Mouse (Mus musculus): ENCODE results near the gene Pold1. TPM values are rescaled to one million over a fixed set of nuclear protein-coding genes. Genes with fewer than 3 reads are reported as not detected.

Pold1 gene
- total RNA-seq, 2 experiments from 2014 or later, result 90.8 to 214 TPM

GRCm38 (mm10) chr7:44584265-44584804 lies 35.7 kb upstream of the Pold1 start:
- no peak for ATAC-seq (replicated peaks; ENCODE audit: low FRiP score, low TSS enrichment, poor library complexity, severe bottlenecking)

- no peak for ATAC-seq (replicated peaks; ENCODE audit: low FRiP score, low TSS enrichment, poor library complexity, severe bottlenecking)
Measured at GRCm38 (mm10) chr7:44583146-44583545, 34.5 kb upstream of the Pold1 start.

- no peak for ATAC-seq (replicated peaks; ENCODE audit: low FRiP score, low TSS enrichment, poor library complexity, severe bottlenecking)
Measured at GRCm38 (mm10) chr7:44582709-44583108, 34.1 kb upstream of the Pold1 start.

- ATAC-seq (replicated peaks; ENCODE audit: low FRiP score, low TSS enrichment, poor library complexity, severe bottlenecking), result no peak
Measured at GRCm38 (mm10) chr7:44581637-44582036, 33.0 kb upstream of the Pold1 start.

GRCm38 (mm10) chr7:44576333-44576844 lies 27.7 kb upstream of the Pold1 start:
- 0 out of 2 replicates have a peak, but pooled peaks have one; percentile 44 for ATAC-seq (replicated peaks; ENCODE audit: low FRiP score, low TSS enrichment, poor library complexity, severe bottlenecking)

GRCm38 (mm10) chr7:44572956-44573484 lies 24.4 kb upstream of the Pold1 start:
- no peak for ATAC-seq (replicated peaks; ENCODE audit: low FRiP score, low TSS enrichment, poor library complexity, severe bottlenecking)

GRCm38 (mm10) chr7:44572213-44572701 lies 23.6 kb upstream of the Pold1 start, which contains the start of gene Napsa:
Gene Napsa (plus strand): TSS chr7:44572380.
- 0 out of 2 replicates have a peak, but pooled peaks have one; percentile 50 for ATAC-seq (replicated peaks; ENCODE audit: low FRiP score, low TSS enrichment, poor library complexity, severe bottlenecking)

GRCm38 (mm10) chr7:44571811-44572210 lies 23.2 kb upstream of the Pold1 start:
- no peak for ATAC-seq (replicated peaks; ENCODE audit: low FRiP score, low TSS enrichment, poor library complexity, severe bottlenecking)

GRCm38 (mm10) chr7:44570989-44571388 lies 22.3 kb upstream of the Pold1 start:
- no peak for ATAC-seq (replicated peaks; ENCODE audit: low FRiP score, low TSS enrichment, poor library complexity, severe bottlenecking)

- ATAC-seq (replicated peaks; ENCODE audit: low FRiP score, low TSS enrichment, poor library complexity, severe bottlenecking), result no peak
Measured at GRCm38 (mm10) chr7:44568803-44569202, 20.2 kb upstream of the Pold1 start.

- ATAC-seq (replicated peaks; ENCODE audit: low FRiP score, low TSS enrichment, poor library complexity, severe bottlenecking), result no peak
Measured at GRCm38 (mm10) chr7:44565414-44565813, 16.8 kb upstream of the Pold1 start.

- no peak for ATAC-seq (replicated peaks; ENCODE audit: low FRiP score, low TSS enrichment, poor library complexity, severe bottlenecking)
Measured at GRCm38 (mm10) chr7:44564486-44564885, 15.8 kb upstream of the Pold1 start.

- ATAC-seq (replicated peaks; ENCODE audit: low FRiP score, low TSS enrichment, poor library complexity, severe bottlenecking), result no peak
Measured at GRCm38 (mm10) chr7:44563284-44563683, 14.6 kb upstream of the Pold1 start.

- ATAC-seq (replicated peaks; ENCODE audit: low FRiP score, low TSS enrichment, poor library complexity, severe bottlenecking), result peak; percentile 78
Measured at GRCm38 (mm10) chr7:44560435-44561400, 12.1 kb upstream of the Pold1 start.

- no peak for ATAC-seq (replicated peaks; ENCODE audit: low FRiP score, low TSS enrichment, poor library complexity, severe bottlenecking)
Measured at GRCm38 (mm10) chr7:44557629-44558028, 9.0 kb upstream of the Pold1 start.

GRCm38 (mm10) chr7:44553826-44554225 lies 5.2 kb upstream of the Pold1 start, which contains the start of gene Nr1h2:
Gene Nr1h2 (minus strand): TSS chr7:44553951.
- peak; percentile 79 for ATAC-seq (replicated peaks; ENCODE audit: low FRiP score, low TSS enrichment, poor library complexity, severe bottlenecking)

GRCm38 (mm10) chr7:44553196-44553764 lies 4.6 kb upstream of the Pold1 start:
- peak; percentile 60 for ATAC-seq (replicated peaks; ENCODE audit: low FRiP score, low TSS enrichment, poor library complexity, severe bottlenecking)

GRCm38 (mm10) chr7:44552141-44552908 lies 3.7 kb upstream of the Pold1 start:
- no peak for ATAC-seq (replicated peaks; ENCODE audit: low FRiP score, low TSS enrichment, poor library complexity, severe bottlenecking)

- no peak for ATAC-seq (replicated peaks; ENCODE audit: low FRiP score, low TSS enrichment, poor library complexity, severe bottlenecking)
Measured at GRCm38 (mm10) chr7:44551731-44552130, 3.1 kb upstream of the Pold1 start.
